Mouse (Mus musculus) limb, embryonic 13.5 days (tissue): ENCODE measurements at regions not wholly inside any gene's neighbourhood (a gene's known extent, or its start where the extent isn't known, plus 50 kb on each side); places are given as distances from the start of the nearest gene placed in this dataset.

Experiments
- ATAC-seq: fragments of 200-750 bp; cut with Nextera tagmentation; 2 replicates; pipeline ENCODE4 v1.8.0; 2017; ENCODE audit warnings: low read depth, moderate number of reproducible peaks, moderate TSS enrichment; ENCODE audit not compliant: low FRiP score
- H3K27ac ChIP-seq: fragments of 300-500 bp; sonication (generic); 2 replicates; pipeline ENCODE4 v1.5.1; 2015; ENCODE audit warnings: inconsistent platforms, mild to moderate bottlenecking, moderate library complexity
- H3K27me3 ChIP-seq: fragments of 300-500 bp; sonication (generic); 2 replicates; pipeline ENCODE4 v1.6.1; 2015; ENCODE audit warnings: mild to moderate bottlenecking, inconsistent platforms
- H3K36me3 ChIP-seq: fragments of 300-500 bp; sonication (generic); 2 replicates; pipeline ENCODE4 v1.6.1; 2015; ENCODE audit warnings: inconsistent platforms, mild to moderate bottlenecking, moderate library complexity
- H3K4me1 ChIP-seq: fragments of 300-500 bp; sonication (generic); 2 replicates; pipeline ENCODE4 v1.6.1; 2015; ENCODE audit warnings: inconsistent platforms
- H3K4me2 ChIP-seq: fragments of 300-500 bp; sonication (generic); replicated peaks from 2 replicates; pipeline ENCODE4 v1.6.1; 2015; ENCODE audit warnings: inconsistent platforms, mild to moderate bottlenecking, moderate library complexity
- H3K4me3 ChIP-seq: fragments of 300-500 bp; sonication (generic); 2 replicates; pipeline ENCODE4 v1.5.1; 2015; ENCODE audit warnings: moderate library complexity, mild to moderate bottlenecking, inconsistent platforms
- H3K9ac ChIP-seq: fragments of 300-500 bp; sonication (generic); 2 replicates; pipeline ENCODE4 v1.6.1; 2015; ENCODE audit warnings: mild to moderate bottlenecking, inconsistent platforms
- H3K9me3 ChIP-seq: fragments of 300-500 bp; sonication (generic); 2 replicates; pipeline ENCODE4 v1.6.1; 2016; ENCODE audit warnings: inconsistent platforms
- WGBS: fragments of 180-500 bp; shearing (Covaris S2); methylation state at CpG from one replicate; pipeline ENCODE4 v1.1.7; 2015; 5-methylcytosine and 5-hydroxymethylcytosine counted together

DNA sequence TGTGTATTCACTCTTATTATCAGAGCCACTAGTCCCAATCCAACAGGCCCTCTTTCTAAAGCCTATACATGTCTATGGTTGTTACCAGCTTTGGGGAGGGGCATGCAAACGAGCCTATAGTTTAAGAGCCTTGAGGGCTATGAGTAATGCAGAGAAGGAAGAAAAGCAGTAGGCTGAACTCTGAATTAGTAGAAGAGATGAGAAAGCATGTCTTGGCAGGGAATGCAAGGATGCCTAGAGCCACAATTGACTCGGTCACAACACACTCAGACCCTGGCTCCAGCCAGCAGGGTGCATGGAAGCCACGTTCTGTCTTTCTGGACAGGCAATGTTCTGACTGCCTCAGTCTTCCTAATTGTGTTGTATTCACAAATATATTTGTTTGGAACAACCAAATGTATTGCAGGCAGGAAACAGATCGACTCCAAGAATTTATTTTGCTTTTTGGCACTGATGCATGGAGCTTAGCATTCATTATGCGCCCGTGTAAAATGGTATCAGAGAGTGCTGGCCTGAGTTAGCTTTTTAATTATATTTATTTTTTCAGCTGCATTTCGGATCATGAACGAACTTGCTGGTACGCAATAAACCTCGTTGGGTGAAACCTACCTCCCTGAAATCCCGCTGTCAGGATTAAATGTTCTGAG lies 110.2 kb downstream of the Rybp start:
- Histone ChIP-seq H3K27me3 (peaks cover 22% of the 10 kb centered on the region), H3K36me3 (no peaks in the 10 kb centered on the region), H3K4me1 (peaks cover 14% of the 10 kb centered on the region), H3K4me2 (no peak overlapping the region), H3K9me3 (no peaks in the 10 kb centered on the region), H3K9ac (no peak overlapping the region), H3K27ac (no peak overlapping the region; the same call in 1 of the 2 replicates), H3K4me3 (no peak overlapping the region)
- ATAC-seq: no peak
- WGBS: 76% methylated on average over 11 of the region's 11 CpGs

DNA sequence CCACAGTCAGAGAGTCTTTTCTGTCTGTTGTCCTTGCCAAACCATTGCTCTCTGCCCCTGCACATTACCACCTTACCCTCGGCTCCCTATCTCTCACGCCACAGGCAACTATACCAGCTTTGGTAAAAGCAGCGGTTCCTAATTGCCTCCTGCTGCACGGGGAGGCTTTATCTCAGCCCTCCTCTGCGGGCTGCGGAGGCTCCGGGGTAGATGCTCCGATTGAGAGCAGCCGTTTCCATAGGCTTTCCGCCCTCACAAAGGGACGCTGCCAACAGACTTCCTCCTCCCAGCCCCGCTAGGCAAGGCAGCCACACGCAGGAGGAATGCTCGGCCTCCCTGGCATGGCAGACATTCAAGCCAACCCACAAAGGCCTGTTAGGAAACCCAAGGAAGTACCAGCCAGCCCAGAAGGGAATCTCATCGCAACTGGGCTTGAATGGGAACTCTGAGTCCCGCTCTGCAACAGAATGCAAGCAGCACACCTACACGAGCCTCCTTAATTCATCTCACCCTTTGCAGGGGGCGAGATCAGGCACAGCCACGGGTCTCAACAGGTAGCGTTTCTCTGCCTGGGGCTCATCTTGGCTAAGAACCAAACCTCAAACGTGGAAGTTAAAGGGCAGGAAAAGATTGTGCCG lies 116.5 kb downstream of the Rybp start:
- H3K4me3 ChIP-seq: no peak overlapping the region
- peaks cover 50% of the 10 kb centered on the region for H3K27me3 ChIP-seq
- peak overlapping the region; percentile 55 for H3K4me2 ChIP-seq
- 5% methylated on average over 22 of the region's 22 CpGs for WGBS
- H3K9me3 ChIP-seq: no peaks in the 10 kb centered on the region
- H3K36me3 ChIP-seq: no peaks in the 10 kb centered on the region
- H3K27ac ChIP-seq: no peak overlapping the region; the same call in 1 of the 2 replicates
- peaks cover 21% of the 10 kb centered on the region for H3K4me1 ChIP-seq
- ATAC-seq: 0 out of 2 replicates have a peak, but pooled peaks have one; percentile 13
- H3K9ac ChIP-seq: peak overlapping the region; percentile 32; the same call in 1 of the 2 replicates

DNA sequence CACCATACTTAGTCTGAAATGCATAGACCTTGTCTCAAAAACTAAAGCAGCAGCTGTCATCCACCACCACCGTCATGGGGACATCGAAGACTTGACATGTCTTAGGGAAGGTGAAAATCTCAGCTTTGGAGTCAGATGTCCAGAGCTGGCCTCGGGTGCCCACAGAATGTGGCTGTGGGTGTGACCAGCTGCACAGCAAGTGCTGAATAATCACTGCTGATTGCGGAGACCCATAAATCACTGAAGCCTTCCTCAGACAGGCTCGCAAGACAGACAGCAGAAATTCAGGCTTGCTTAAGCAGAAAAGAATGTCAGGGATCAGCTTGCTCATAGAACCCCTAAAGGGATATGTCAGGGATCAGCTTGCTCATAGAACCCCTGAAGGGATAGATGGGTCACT lies 120.0 kb downstream of the Rybp start:
- H3K9me3 ChIP-seq: no peaks in the 10 kb centered on the region
- H3K4me2 ChIP-seq: no peak overlapping the region
- H3K4me3 ChIP-seq: no peak overlapping the region
- peaks cover 47% of the 10 kb centered on the region for H3K27me3 ChIP-seq
- ATAC-seq: no peak
- H3K27ac ChIP-seq: no peak overlapping the region
- H3K4me1 ChIP-seq: peaks cover 39% of the 10 kb centered on the region
- WGBS: 48% methylated on average over 5 of the region's 5 CpGs
- H3K36me3 ChIP-seq: no peaks in the 10 kb centered on the region
- H3K9ac ChIP-seq: no peak overlapping the region

GRCm38 (mm10) chr6:100165746-100166145 lies 121.5 kb downstream of the Rybp start:
- ATAC-seq: no peak
- Histone ChIP-seq H3K36me3 (no peaks in the 10 kb centered on the region), H3K27ac (no peak overlapping the region), H3K9ac (no peak overlapping the region), H3K4me1 (peaks cover 37% of the 10 kb centered on the region), H3K27me3 (peaks cover 52% of the 10 kb centered on the region), H3K4me3 (no peak overlapping the region), H3K4me2 (no peak overlapping the region), H3K9me3 (no peaks in the 10 kb centered on the region)
- 94% methylated on average over 3 of the region's 3 CpGs for WGBS

DNA sequence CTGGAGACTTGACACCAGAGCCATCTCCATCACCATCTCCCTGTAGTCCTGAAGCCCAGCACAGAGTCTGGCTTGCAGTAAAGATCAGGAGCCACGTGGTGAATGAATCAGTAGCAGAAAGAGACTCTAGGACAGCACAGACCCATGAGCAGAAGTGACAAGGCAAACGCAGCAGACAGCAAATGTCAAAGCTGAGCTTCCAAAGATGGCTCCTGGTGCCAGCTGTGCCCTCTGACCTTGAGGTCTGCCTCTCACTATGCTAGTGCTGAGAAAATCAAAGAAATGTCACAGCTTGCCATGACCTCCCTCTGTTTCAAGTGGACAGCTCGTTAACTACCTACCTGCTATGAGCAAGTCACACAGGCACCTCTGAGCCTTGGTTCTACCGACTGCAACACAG lies 123.1 kb downstream of the Rybp start:
- 22% methylated on average over 4 of the region's 4 CpGs for WGBS

DNA sequence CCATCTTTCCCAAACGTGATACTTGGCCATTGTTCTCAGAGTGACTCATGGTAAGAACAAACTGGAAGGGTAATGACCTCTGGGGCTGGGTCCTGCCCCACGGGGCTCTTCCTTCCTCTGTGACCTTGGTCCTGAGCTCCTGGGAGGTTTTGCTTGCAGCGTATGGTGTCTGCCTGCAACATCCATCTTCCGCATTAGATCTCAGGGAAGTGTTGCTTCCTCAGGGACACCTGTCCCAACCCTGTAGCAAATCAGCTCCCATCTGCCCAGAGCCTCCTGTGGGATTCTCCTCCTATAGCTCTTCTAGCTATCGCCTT lies 123.5 kb downstream of the Rybp start:
- Histone ChIP-seq H3K36me3 (no peaks in the 10 kb centered on the region), H3K4me3 (no peak overlapping the region), H3K9ac (no peak overlapping the region), H3K4me1 (peaks cover 42% of the 10 kb centered on the region), H3K9me3 (no peaks in the 10 kb centered on the region), H3K27me3 (peaks cover 35% of the 10 kb centered on the region), H3K27ac (no peak overlapping the region), H3K4me2 (peak overlapping the region; percentile 55)
- ATAC-seq: no peak
- WGBS: 38% methylated on average over 5 of the region's 5 CpGs

More for the DNA sequence above, 123.1 kb downstream of the Rybp start:
- peaks cover 36% of the 10 kb centered on the region for H3K27me3 ChIP-seq
- no peaks in the 10 kb centered on the region for H3K9me3 ChIP-seq
- H3K27ac ChIP-seq: no peak overlapping the region
- H3K9ac ChIP-seq: no peak overlapping the region
- no peak overlapping the region for H3K4me3 ChIP-seq
- H3K4me2 ChIP-seq: no peak overlapping the region
- H3K36me3 ChIP-seq: no peaks in the 10 kb centered on the region
- H3K4me1 ChIP-seq: peaks cover 38% of the 10 kb centered on the region
- no peak for ATAC-seq

- no peaks in the 10 kb centered on the region for H3K9me3 ChIP-seq
- no peaks in the 10 kb centered on the region for H3K36me3 ChIP-seq
- H3K4me2 ChIP-seq: peak overlapping the region; percentile 55
- WGBS: 15% methylated on average over 17 of the region's 17 CpGs
- peak overlapping the region; percentile 35 for H3K9ac ChIP-seq
- peak; percentile 68 for ATAC-seq
- peaks cover 44% of the 10 kb centered on the region for H3K4me1 ChIP-seq
- H3K4me3 ChIP-seq: peak overlapping the region; percentile 14
- H3K27ac ChIP-seq: no peak overlapping the region
- H3K27me3 ChIP-seq: peaks cover 33% of the 10 kb centered on the region
Measured at GRCm38 (mm10) chr6:100162961-100163813, 124.1 kb downstream of the Rybp start.

DNA sequence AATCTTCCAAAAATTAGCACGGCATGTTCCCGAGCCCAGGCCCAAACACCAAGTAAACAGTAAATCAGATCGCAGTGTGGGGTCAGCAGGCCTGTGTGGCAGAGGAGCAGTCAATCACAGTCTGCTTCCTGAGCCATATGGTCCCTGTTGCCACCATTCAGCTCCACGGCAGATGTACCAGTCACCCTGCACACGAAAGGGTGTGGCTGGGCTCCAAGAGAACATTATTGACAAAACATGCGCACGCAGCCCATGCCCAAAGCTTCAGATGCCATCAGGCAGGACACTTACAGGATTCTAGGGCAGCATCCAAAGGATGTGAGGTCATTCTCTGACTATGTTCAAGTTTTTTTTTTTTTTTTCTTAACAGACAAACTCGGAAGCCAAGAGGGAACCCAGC lies 126.6 kb downstream of the Rybp start:
- ATAC-seq: no peak
- Histone ChIP-seq H3K36me3 (no peaks in the 10 kb centered on the region), H3K27ac (no peak overlapping the region), H3K4me1 (peaks cover 51% of the 10 kb centered on the region), H3K27me3 (peaks cover 20% of the 10 kb centered on the region), H3K9me3 (no peaks in the 10 kb centered on the region), H3K4me2 (no peak overlapping the region), H3K9ac (no peak overlapping the region), H3K4me3 (no peak overlapping the region)
- 57% methylated on average over 8 of the region's 8 CpGs for WGBS

GRCm38 (mm10) chr6:100159817-100160216 lies 127.5 kb downstream of the Rybp start:
- H3K4me3 ChIP-seq: no peak overlapping the region
- H3K9me3 ChIP-seq: no peaks in the 10 kb centered on the region
- WGBS: 73% methylated on average over 4 of the region's 4 CpGs
- H3K4me1 ChIP-seq: peaks cover 58% of the 10 kb centered on the region
- H3K36me3 ChIP-seq: no peaks in the 10 kb centered on the region
- peaks cover 20% of the 10 kb centered on the region for H3K27me3 ChIP-seq
- no peak overlapping the region for H3K27ac ChIP-seq
- no peak overlapping the region for H3K4me2 ChIP-seq
- H3K9ac ChIP-seq: no peak overlapping the region
- no peak for ATAC-seq

GRCm38 (mm10) chr6:100159246-100159645 lies 128.0 kb downstream of the Rybp start:
- no peak overlapping the region for H3K9ac ChIP-seq
- H3K27ac ChIP-seq: no peak overlapping the region
- WGBS: 8% methylated on average over 1 of the region's 1 CpGs
- no peak overlapping the region; the same call in 1 of the 2 replicates for H3K4me2 ChIP-seq
- no peaks in the 10 kb centered on the region for H3K9me3 ChIP-seq
- H3K27me3 ChIP-seq: peaks cover 19% of the 10 kb centered on the region
- H3K4me3 ChIP-seq: no peak overlapping the region
- no peaks in the 10 kb centered on the region for H3K36me3 ChIP-seq
- ATAC-seq: no peak
- H3K4me1 ChIP-seq: peaks cover 58% of the 10 kb centered on the region

DNA sequence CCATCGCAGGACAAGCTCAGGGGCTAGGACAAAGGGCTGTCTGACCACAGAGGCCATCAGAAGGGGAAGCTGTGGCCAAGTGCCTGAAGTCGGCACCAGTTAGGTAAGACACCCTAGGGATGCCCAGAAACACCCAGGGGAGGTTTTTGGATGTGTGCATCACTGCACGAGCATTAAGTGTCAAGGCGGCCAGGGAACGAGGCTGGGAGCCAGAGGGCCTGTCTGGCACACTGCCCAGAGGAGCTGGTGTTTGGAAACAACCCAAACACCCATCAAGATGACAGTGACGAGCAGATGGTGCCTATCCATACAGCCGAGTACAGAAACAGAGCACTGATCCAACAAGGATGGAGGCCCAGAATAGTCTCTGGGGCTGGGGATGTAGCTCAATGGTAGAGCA lies 130.0 kb downstream of the Rybp start:
- Histone ChIP-seq H3K4me3 (no peak overlapping the region), H3K27ac (no peak overlapping the region), H3K36me3 (no peaks in the 10 kb centered on the region), H3K27me3 (peaks cover 12% of the 10 kb centered on the region), H3K9me3 (no peaks in the 10 kb centered on the region), H3K4me2 (no peak overlapping the region), H3K4me1 (peaks cover 39% of the 10 kb centered on the region), H3K9ac (no peak overlapping the region)
- no peak for ATAC-seq
- WGBS: 53% methylated on average over 7 of the region's 7 CpGs

- Histone ChIP-seq H3K9me3 (no peaks in the 10 kb centered on the region), H3K4me2 (no peak overlapping the region), H3K36me3 (no peaks in the 10 kb centered on the region), H3K27me3 (peaks cover 5% of the 10 kb centered on the region; the same call in 1 of the 2 replicates), H3K27ac (no peak overlapping the region), H3K4me3 (no peak overlapping the region), H3K9ac (no peak overlapping the region), H3K4me1 (peaks cover 32% of the 10 kb centered on the region)
- 77% methylated on average over 4 of the region's 4 CpGs for WGBS
- ATAC-seq: no peak
Measured at GRCm38 (mm10) chr6:100156163-100156562, 131.1 kb downstream of the Rybp start.
